Mouse (Mus musculus) forebrain, postnatal 0 days (tissue): ENCODE data around the gene Snrnp70. TPM values are rescaled to one million over a fixed set of nuclear protein-coding genes. Genes with fewer than 3 reads are reported as not detected.
A peak's percentile ranks its signal among the peaks of the same experiment; 100 is the strongest.

Source experiments
- ATAC-seq: fragments of 200-750 bp; cut with Nextera tagmentation; 2 replicates; pipeline ENCODE4 v1.8.0; 2017; ENCODE audit warnings: mild to moderate bottlenecking, moderate library complexity
- DNase-seq: peaks from one replicate; pipeline ENCODE4 v3.0.0-alpha.2; 2015
- H3K27ac ChIP-seq: fragments of 300-500 bp; sonication (generic); 2 replicates; pipeline ENCODE4 v1.5.1; 2014; ENCODE audit warnings: low read depth, mild to moderate bottlenecking, antibody characterized with exemption, low read length, moderate library complexity, mixed read lengths
- H3K27me3 ChIP-seq: fragments of 300-500 bp; sonication (generic); 2 replicates; pipeline ENCODE4 v1.6.1; 2014; ENCODE audit warnings: mild to moderate bottlenecking, low read length, mixed read lengths; ENCODE audit not compliant: insufficient read depth
- H3K36me3 ChIP-seq: fragments of 300-500 bp; sonication (generic); 2 replicates; pipeline ENCODE4 v1.6.1; 2014; ENCODE audit warnings: mild to moderate bottlenecking, moderate library complexity; ENCODE audit not compliant: insufficient read depth
- H3K4me1 ChIP-seq: fragments of 300-500 bp; sonication (generic); 2 replicates; pipeline ENCODE4 v1.6.1; 2014; ENCODE audit warnings: antibody characterized with exemption; ENCODE audit not compliant: insufficient read depth
- H3K4me2 ChIP-seq: fragments of 300-500 bp; sonication (generic); 2 replicates; pipeline ENCODE4 v1.6.1; 2014; ENCODE audit warnings: low read depth, mild to moderate bottlenecking, moderate library complexity
- H3K4me3 ChIP-seq: fragments of 300-500 bp; sonication (generic); 2 replicates; pipeline ENCODE4 v1.5.1; 2014; ENCODE audit warnings: low read depth, low read length, mixed read lengths
- H3K9ac ChIP-seq: fragments of 300-500 bp; sonication (generic); 2 replicates; pipeline ENCODE4 v1.6.1; 2014; ENCODE audit warnings: mild to moderate bottlenecking
- H3K9me3 ChIP-seq: fragments of 300-500 bp; sonication (generic); 2 replicates; pipeline ENCODE4 v1.6.1; 2016; ENCODE audit warnings: low read length
- CTCF ChIP-seq: sonication (generic); IDR thresholded peaks from 2 replicates; pipeline ENCODE4 v1.5.1; 2016; ENCODE audit warnings: antibody characterized with exemption, control low read depth, low read depth
- WGBS: fragments of 180-500 bp; shearing (Covaris S2); extraction: QIAGEN DNeasy Blood & Tissue Kit; methylation state at CpG from one replicate; pipeline ENCODE4 v1.1.7; 2014; 5-methylcytosine and 5-hydroxymethylcytosine counted together
- polyA plus RNA-seq: library from polyadenylated mRNA; unstranded; fragments of >200 nt; fragmentation: Nextera tagmentation; extraction: Ambion mirVana; gene quantifications from 2 replicates; pipeline ENCODE4 v1.2.1, GENCODE M21; 2015
- total RNA-seq: library from RNA; depleted of rRNA; stranded (reverse); fragments of >200 nt; gene quantifications from 2 replicates; pipeline ENCODE4 v1.2.3, GENCODE M21; 2014

Snrnp70 gene
- total and polyA plus RNA-seq, 2 experiments from 2014 or later = 124 to 310 TPM

GRCm38 (mm10) chr7:45434203-45435015 is 38.9 kb upstream of the Snrnp70 start, which contains the start of gene Gys1:
Gene Gys1 (plus strand): TSS chr7:45434844.
- peak; percentile 97 for TF ChIP-seq CTCF
- DNase-seq = peak; percentile 100
- Histone ChIP-seq H3K36me3 (peaks cover 18% of the 10 kb centered on the region), H3K9ac (peak within 1 kb of the TSS; percentile 72), H3K9me3 (no peaks in the 10 kb centered on the region), H3K4me1 (peaks cover 19% of the 10 kb centered on the region), H3K27ac (peak within 1 kb of the TSS; percentile 81), H3K4me3 (peak within 1 kb of the TSS; percentile 79), H3K4me2 (peak within 1 kb of the TSS; percentile 97), H3K27me3 (no peaks in the 10 kb centered on the region)
- 1% methylated on average over 45 of the region's 45 CpGs for WGBS
- ATAC-seq = peak; percentile 97

DNA sequence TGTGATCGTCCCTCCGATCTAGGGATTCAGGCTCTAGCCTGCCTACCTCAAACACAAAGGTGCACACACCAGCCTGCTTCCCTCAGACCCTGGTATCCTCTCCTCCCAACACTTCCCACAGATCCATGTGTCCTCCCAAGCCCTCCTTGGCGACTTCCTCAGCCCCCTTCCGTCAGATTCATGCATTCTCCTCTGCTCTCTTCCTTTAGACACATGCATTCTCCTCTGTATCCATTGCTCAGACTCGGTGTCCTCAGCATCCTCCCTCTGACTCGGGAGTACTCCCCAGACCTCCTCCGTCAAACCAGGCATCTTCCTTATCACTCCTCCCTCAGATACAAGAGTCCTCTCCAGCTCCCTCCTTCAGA is 38.3 kb upstream of the Snrnp70 start:
- H3K4me1 ChIP-seq = peaks cover 19% of the 10 kb centered on the region
- H3K36me3 ChIP-seq = peaks cover 24% of the 10 kb centered on the region
- no peaks in the 10 kb centered on the region for H3K27me3 ChIP-seq
- H3K4me3 ChIP-seq = peak overlapping the region; percentile 79
- ATAC-seq = no peak
- 1% methylated on average over 7 of the region's 7 CpGs for WGBS
- TF ChIP-seq CTCF = no peak
- no peak for DNase-seq
- H3K27ac ChIP-seq = peak overlapping the region; percentile 81
- peak overlapping the region; percentile 97 for H3K4me2 ChIP-seq
- H3K9me3 ChIP-seq = no peaks in the 10 kb centered on the region
- peak overlapping the region; percentile 61 for H3K9ac ChIP-seq

DNA sequence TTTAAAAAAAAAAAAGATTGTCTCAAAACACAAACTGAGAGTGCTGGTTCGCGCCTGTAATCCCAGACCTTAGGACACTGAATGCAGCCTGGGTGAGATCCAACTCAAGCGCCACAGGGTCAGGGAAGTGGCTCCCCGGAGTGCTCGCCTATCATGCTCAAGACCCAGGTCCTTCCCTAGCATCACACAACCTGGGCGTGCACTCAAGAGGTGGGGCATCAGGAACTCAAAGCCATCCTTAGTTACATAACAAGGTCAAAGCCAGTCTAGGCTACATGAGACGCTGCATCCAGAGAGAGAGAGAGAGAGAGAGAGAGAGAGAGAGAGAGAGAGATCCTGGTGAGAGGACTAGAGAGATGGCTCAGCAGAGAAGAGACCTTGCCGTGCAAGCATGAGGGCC is 31.0 kb upstream of the Snrnp70 start:
- Histone ChIP-seq H3K9me3 (no peaks in the 10 kb centered on the region), H3K36me3 (peaks cover 90% of the 10 kb centered on the region), H3K4me2 (no peak overlapping the region), H3K27me3 (no peaks in the 10 kb centered on the region), H3K4me3 (no peak overlapping the region), H3K9ac (no peak overlapping the region), H3K4me1 (no peaks in the 10 kb centered on the region), H3K27ac (no peak overlapping the region)
- DNase-seq (no peak), ATAC-seq (no peak)
- TF ChIP-seq CTCF = no peak
- 91% methylated on average over 8 of the region's 8 CpGs for WGBS

- Histone ChIP-seq H3K4me1 (no peaks in the 10 kb centered on the region), H3K4me2 (no peak overlapping the region), H3K9ac (no peak overlapping the region), H3K27ac (no peak overlapping the region), H3K36me3 (peaks cover 53% of the 10 kb centered on the region), H3K27me3 (peaks cover 33% of the 10 kb centered on the region), H3K9me3 (no peaks in the 10 kb centered on the region), H3K4me3 (no peak overlapping the region)
- WGBS = 89% methylated on average over 14 of the region's 14 CpGs
- TF ChIP-seq CTCF = no peak
- ATAC-seq = no peak
- DNase-seq = no peak
Measured at GRCm38 (mm10) chr7:45421194-45421593, 25.7 kb upstream of the Snrnp70 start.

- WGBS = 64% methylated on average over 6 of the region's 6 CpGs
- no peaks in the 10 kb centered on the region for H3K4me1 ChIP-seq
- no peak within 1 kb of the TSS for H3K27ac ChIP-seq
- ATAC-seq (no peak), DNase-seq (no peak)
- H3K4me3 ChIP-seq = no peak within 1 kb of the TSS
- H3K27me3 ChIP-seq = peaks cover 40% of the 10 kb centered on the region
- no peak within 1 kb of the TSS for H3K9ac ChIP-seq
- H3K4me2 ChIP-seq = no peak within 1 kb of the TSS
- H3K9me3 ChIP-seq = no peaks in the 10 kb centered on the region
- H3K36me3 ChIP-seq = peaks cover 51% of the 10 kb centered on the region
- TF ChIP-seq CTCF = no peak
Measured at GRCm38 (mm10) chr7:45420615-45420919, 25.0 kb upstream of the Snrnp70 start, which contains the start of gene Lhb. Gene Lhb (plus strand): TSS chr7:45420820.

GRCm38 (mm10) chr7:45419859-45420614 is 24.5 kb upstream of the Snrnp70 start:
- WGBS = 17% methylated on average over 27 of the region's 27 CpGs
- Histone ChIP-seq H3K4me1 (no peaks in the 10 kb centered on the region), H3K36me3 (peaks cover 46% of the 10 kb centered on the region), H3K27me3 (peaks cover 45% of the 10 kb centered on the region), H3K9ac (no peak overlapping the region), H3K27ac (no peak overlapping the region), H3K4me2 (no peak overlapping the region), H3K9me3 (no peaks in the 10 kb centered on the region), H3K4me3 (no peak overlapping the region)
- DNase-seq (no peak), ATAC-seq (no peak)
- no peak for TF ChIP-seq CTCF

- 11% methylated on average over 13 of the region's 13 CpGs for WGBS
- H3K4me3 ChIP-seq = no peak overlapping the region
- ATAC-seq (no peak), DNase-seq (no peak)
- peaks cover 6% of the 10 kb centered on the region; the same call in 1 of the 2 replicates for H3K4me1 ChIP-seq
- no peaks in the 10 kb centered on the region for H3K9me3 ChIP-seq
- H3K9ac ChIP-seq = no peak overlapping the region
- peaks cover 65% of the 10 kb centered on the region for H3K27me3 ChIP-seq
- no peak overlapping the region for H3K27ac ChIP-seq
- H3K4me2 ChIP-seq = no peak overlapping the region
- H3K36me3 ChIP-seq = peaks cover 26% of the 10 kb centered on the region
- no peak for TF ChIP-seq CTCF
Measured at GRCm38 (mm10) chr7:45417962-45418492, 22.5 kb upstream of the Snrnp70 start.
